Comparison of ENCODE assay signal across 13 mouse cellular contexts in genomic region chr6:101353701-101354100, GRCm38 (mm10). TPM values are rescaled to one million over a fixed set of nuclear protein-coding genes. Genes with fewer than 3 reads are reported as not detected.
DNase-seq lines count a peak whose midpoint lies in the region; ATAC-seq and TF ChIP-seq lines count a peak whose summit lies in the region.
"Had no signal": no experiment of that assay in that cellular context is flagged by ENCODE, and none has a peak within 500 bp of the region (broad histone marks: within the 10 kb centered on the region; RNA-seq: fewer than 3 reads in every experiment).

No protein-coding gene starts in this region.

- intact Hi-C loops in heart, postnatal 25 days (cut with DNase I), result no loop called here

- H3K9me3 ChIP-seq in heart, embryonic 11.5 days (replicated peaks; ENCODE audit: control insufficient read depth, low read length), result no peaks in the 10 kb centered on the region
- H3K9me3 ChIP-seq in lung, postnatal 0 days (ENCODE audit: low read length), result no peaks in the 10 kb centered on the region
- no peaks in the 10 kb centered on the region for H3K9me3 ChIP-seq in stomach, embryonic 15.5 days
- H3K9me3 ChIP-seq: embryonic facial prominence, embryonic 12.5 days had no signal

- DNase-seq in heart, postnatal 25 days (ENCODE audit: low spot score), result no peak
- peak; percentile 77 for DNase-seq in kidney, adult 2 months
- DNase-seq in kidney, postnatal 10 days, result no peak
- no peak for DNase-seq in lung, postnatal 0 days (ENCODE audit: low spot score)
- no peak for DNase-seq in lung, adult 18-20 months
- no peak for DNase-seq in ovary, adult 18-20 months (ENCODE audit: low spot score)
- DNase-seq: cerebellum, adult 9-11 months; lung, adult 2 months had no signal

- H3K27me3 ChIP-seq in heart, embryonic 11.5 days (ENCODE audit: control insufficient read depth, insufficient read depth, low read length), result no peaks in the 10 kb centered on the region
- no peaks in the 10 kb centered on the region for H3K27me3 ChIP-seq in kidney, adult 2 months (replicated peaks; ENCODE audit: control insufficient read depth, insufficient read depth, low read length)
- H3K27me3 ChIP-seq in lung, postnatal 0 days (replicated peaks; ENCODE audit: insufficient read depth, low read length), result no peaks in the 10 kb centered on the region
- H3K27me3 ChIP-seq in stomach, embryonic 15.5 days (replicated peaks), result no peaks in the 10 kb centered on the region
- H3K27me3 ChIP-seq: embryonic facial prominence, embryonic 12.5 days had no signal

- H3K4me3 ChIP-seq in heart, embryonic 11.5 days (ENCODE audit: low read depth, low read length), result no peak overlapping the region
- no peak overlapping the region for H3K4me3 ChIP-seq in kidney, adult 2 months (ENCODE audit: insufficient read depth, low read depth, low read length)
- H3K4me3 ChIP-seq in lung, postnatal 0 days (ENCODE audit: low read depth, low read length), result no peak overlapping the region
- H3K4me3 ChIP-seq in stomach, embryonic 15.5 days (replicated peaks), result no peak overlapping the region
- H3K4me3 ChIP-seq: embryonic facial prominence, embryonic 12.5 days had no signal

- no peaks in the 10 kb centered on the region for H3K36me3 ChIP-seq in heart, embryonic 11.5 days (ENCODE audit: control insufficient read depth, insufficient read depth, low read length)
- no peaks in the 10 kb centered on the region for H3K36me3 ChIP-seq in kidney, adult 2 months (ENCODE audit: control insufficient read depth, insufficient read depth, low read length)
- no peaks in the 10 kb centered on the region for H3K36me3 ChIP-seq in lung, postnatal 0 days (ENCODE audit: insufficient read depth, low read length)
- no peaks in the 10 kb centered on the region for H3K36me3 ChIP-seq in stomach, embryonic 15.5 days

- no peak overlapping the region for H3K9ac ChIP-seq in heart, embryonic 11.5 days (ENCODE audit: low read depth, low read length)
- no peak overlapping the region for H3K9ac ChIP-seq in lung, postnatal 0 days (replicated peaks; ENCODE audit: low read depth)
- H3K9ac ChIP-seq in stomach, embryonic 15.5 days, result no peak overlapping the region
- H3K9ac ChIP-seq: embryonic facial prominence, embryonic 12.5 days had no signal

- ATAC-seq in heart, embryonic 11.5 days (replicated peaks; ENCODE audit: insufficient number of reproducible peaks, low FRiP score, low TSS enrichment), result no peak
- ATAC-seq in lung, postnatal 0 days, result no peak
- no peak for ATAC-seq in stomach, embryonic 15.5 days (ENCODE audit: insufficient read depth, low FRiP score, low read depth)

- no peak for TF ChIP-seq POLR2A in kidney, adult 2 months (IDR thresholded peaks at IDR 0.05; ENCODE audit: low read depth, low read length)

- 0 out of 2 replicates have a peak overlapping the region, but pooled peaks have one; percentile 5 for H3K4me2 ChIP-seq in heart, embryonic 11.5 days
- no peak overlapping the region for H3K4me2 ChIP-seq in lung, postnatal 0 days (replicated peaks; ENCODE audit: low read depth, low read length)
- H3K4me2 ChIP-seq in stomach, embryonic 15.5 days, result no peak overlapping the region
- H3K4me2 ChIP-seq: embryonic facial prominence, embryonic 12.5 days had no signal

- TF ChIP-seq EP300 in lung, postnatal 0 days (IDR thresholded peaks at IDR 0.05), result no peak

- 0 out of 2 replicates have a peak overlapping the region, but pooled peaks have one; percentile 25 for H3K27ac ChIP-seq in heart, embryonic 11.5 days (ENCODE audit: low read depth, low read length)
- H3K27ac ChIP-seq in kidney, adult 2 months (ENCODE audit: insufficient read depth, low read depth, low read length), result no peak overlapping the region
- H3K27ac ChIP-seq in lung, postnatal 0 days (ENCODE audit: low read length), result 0 out of 2 replicates have a peak overlapping the region, but pooled peaks have one; percentile 9
- peak overlapping the region; percentile 33; the same call in 1 of the 2 replicates for H3K27ac ChIP-seq in stomach, embryonic 15.5 days
- H3K27ac ChIP-seq: embryonic facial prominence, embryonic 12.5 days had no signal

- WGBS in heart, embryonic 11.5 days (ENCODE audit: insufficient replicate concordance), result 62% methylated on average over 7 of the region's 7 CpGs
- whole genome bisulfite sequencing in kidney, adult 2 months, result 64% methylated on average over 7 of the region's 7 CpGs
- WGBS in lung, postnatal 0 days, result 66% methylated on average over 7 of the region's 7 CpGs
- WGBS in stomach, embryonic 15.5 days, result 73% methylated on average over 7 of the region's 7 CpGs

- H3K4me1 ChIP-seq in heart, embryonic 11.5 days (ENCODE audit: control insufficient read depth, insufficient read depth, low read length), result peaks cover 41% of the 10 kb centered on the region
- H3K4me1 ChIP-seq in kidney, adult 2 months (ENCODE audit: control insufficient read depth, insufficient read depth, low read length), result peaks cover 5% of the 10 kb centered on the region; the same call in 1 of the 2 replicates
- peaks cover 10% of the 10 kb centered on the region; the same call in 1 of the 2 replicates for H3K4me1 ChIP-seq in lung, postnatal 0 days (ENCODE audit: insufficient read depth, low read depth, low read length)
- peaks cover 23% of the 10 kb centered on the region for H3K4me1 ChIP-seq in stomach, embryonic 15.5 days

- no peak for TF ChIP-seq CTCF in kidney, adult 2 months (conservative IDR thresholded peaks at IDR 0.05; ENCODE audit: insufficient read depth, insufficient read length, low read depth, low read length)
- no peak; the same call in 1 of the 2 replicates for TF ChIP-seq CTCF in lung, postnatal 0 days (IDR thresholded peaks at IDR 0.05)

RNA-seq across cellular contexts. Expression of gene Pdzrn3, which starts 24.0 kb away (rescaled TPM):
- 9.5 and 10.5 TPM in 2 replicates for polyA plus RNA-seq in heart, embryonic 11.5 days (2014; fragmentation: Nextera tagmentation; extraction: Ambion mirVana)
- 10 to 100 TPM; 28.6 to 35.5 TPM for total RNA-seq in heart, postnatal 25 days (2021)
- polyA plus RNA-seq in kidney, adult 2 months (2012; rRNA removed), result 11.9 and 14.2 TPM in 2 replicates
- 5.9 and 7.4 TPM in 2 replicates for polyA plus RNA-seq in lung, postnatal 0 days (2015; fragmentation: Nextera tagmentation; extraction: Ambion mirVana)
- 12.5 and 12.6 TPM in 2 replicates for polyA plus RNA-seq in stomach, embryonic 15.5 days (2015; fragmentation: Nextera tagmentation; extraction: Ambion mirVana)
- total RNA-seq: monocyte, adult 5-6 weeks; neutrophil, adult 5-6 weeks had no signal
